Mouse (Mus musculus) embryonic fibroblast, embryonic 13.5 days (primary cell): ENCODE measurements around the gene Chp2.

Experiments used
- CTCF ChIP-seq: IDR thresholded peaks from 2 replicates; pipeline ENCODE4 v1.5.1; 2011; ENCODE audit warnings: mild to moderate bottlenecking, control low read depth, low read length, moderate library complexity, borderline replicate concordance; ENCODE audit not compliant: insufficient read depth
- POLR2A ChIP-seq: IDR thresholded peaks from 2 replicates; pipeline ENCODE4 v1.6.1; 2011; ENCODE audit warnings: low read depth, mild to moderate bottlenecking, control low read depth, low read length, moderate library complexity

GRCm38 (mm10) chr7:122180720-122181119 is 38.6 kb upstream of the Chp2 start:
- no peak for TF ChIP-seq POLR2A
- no peak for TF ChIP-seq CTCF
